Mouse (Mus musculus) heart, adult 11 months (tissue): Measurements from ENCODE around the gene Polr2f.

Source experiments
- DNase-seq: peaks from one replicate; pipeline ENCODE4 v3.0.0; 2022

Gene Polr2f

DNA sequence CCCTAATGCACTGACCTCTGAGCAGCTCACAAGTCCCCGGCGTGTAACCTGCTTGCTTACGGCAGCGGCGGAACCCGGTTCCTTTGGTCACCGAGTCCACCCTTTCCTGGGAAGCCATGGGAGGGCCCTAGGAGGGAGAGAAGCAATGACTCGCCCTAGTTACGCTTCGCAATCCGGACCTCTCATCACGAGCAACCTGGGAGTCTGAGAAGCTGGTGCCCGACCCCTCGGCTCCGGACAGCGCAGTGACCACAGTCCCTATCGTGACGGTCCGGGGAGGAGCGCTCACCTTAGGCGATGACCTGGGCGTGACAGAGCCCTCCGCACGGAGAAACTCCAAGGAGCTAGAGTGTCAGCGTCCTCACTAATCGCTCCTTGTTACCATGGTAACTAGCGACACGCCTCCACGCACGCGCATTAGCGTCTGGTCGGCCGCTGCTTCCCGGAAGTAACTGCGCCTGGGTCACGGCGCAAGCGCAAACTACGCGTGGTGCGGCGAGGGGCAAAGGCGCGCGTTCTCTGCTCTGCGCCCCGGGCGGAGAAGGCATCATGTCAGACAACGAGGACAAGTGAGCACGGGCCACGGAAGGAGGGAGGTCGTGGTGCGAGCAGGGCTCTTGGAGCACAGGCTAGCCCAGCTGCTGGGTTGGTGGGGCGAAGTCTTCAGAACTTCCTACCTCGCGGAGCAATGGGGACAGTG lies at the start of gene Polr2f, which contains the start of gene 1700088E04Rik:
Gene Polr2f, plus strand, starts transcription at position 144 of the 700 bp plus-strand sequence.
Gene 1700088E04Rik, minus strand, starts transcription at position 388 of the 700 bp plus-strand sequence.
- peak; percentile 100 for DNase-seq

DNA sequence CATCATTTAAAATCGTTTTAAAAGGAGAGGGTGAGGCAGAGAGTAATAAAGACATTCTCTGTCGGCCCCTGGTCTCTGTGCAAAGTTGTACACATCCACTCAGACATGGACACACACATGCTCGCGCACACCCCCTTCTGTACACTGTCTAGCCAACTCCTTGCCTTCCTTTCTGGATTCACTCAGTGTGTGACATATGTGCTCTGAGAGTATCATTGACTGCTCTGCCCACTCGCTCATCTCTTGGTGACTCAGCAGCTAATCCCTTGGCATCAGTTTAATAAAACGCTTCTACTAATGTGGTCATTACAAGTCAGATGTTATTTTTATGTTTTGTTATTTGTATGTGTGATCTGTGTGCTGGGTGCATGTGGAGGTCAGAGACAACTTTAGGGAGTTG lies 48.5 kb upstream of the Polr2f start:
- DNase-seq, result no peak

DNA sequence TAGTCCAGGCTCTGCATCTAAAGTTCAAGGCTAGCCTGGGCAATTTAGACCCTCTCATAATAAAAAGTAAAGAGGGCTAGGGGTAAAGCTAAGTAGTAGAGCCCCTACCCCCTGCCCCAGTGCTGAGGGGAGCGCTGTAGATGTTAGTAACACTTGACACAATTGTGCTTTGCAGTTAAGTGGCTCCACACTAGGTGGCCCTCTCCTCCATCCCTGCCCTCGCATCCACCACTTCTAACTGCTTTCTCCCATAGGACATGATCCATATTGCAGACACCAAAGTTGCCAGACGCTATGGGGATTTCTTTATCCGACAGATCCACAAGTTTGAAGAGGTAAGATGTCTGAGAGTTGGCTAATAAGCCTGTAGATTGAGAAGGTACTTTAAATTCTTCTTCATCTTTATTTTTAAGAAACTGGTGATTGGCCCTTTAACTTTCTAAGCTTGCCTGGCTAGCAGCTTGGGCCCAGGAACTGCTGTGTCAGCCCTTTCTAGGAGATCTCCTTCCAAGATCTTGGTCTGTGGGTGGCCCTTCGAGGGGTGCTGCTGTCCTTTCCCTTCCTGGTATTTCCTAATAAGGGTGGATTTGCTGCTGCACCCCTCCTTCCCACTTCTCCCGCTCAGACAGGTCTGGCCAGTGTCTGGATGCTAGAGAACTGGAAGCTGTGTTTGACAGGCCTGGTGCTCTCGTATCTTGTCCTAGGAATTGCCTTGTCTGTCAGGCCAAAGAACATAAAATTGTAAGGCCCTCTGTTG lies 47.5 kb upstream of the Polr2f start:
- no peak for DNase-seq

DNA sequence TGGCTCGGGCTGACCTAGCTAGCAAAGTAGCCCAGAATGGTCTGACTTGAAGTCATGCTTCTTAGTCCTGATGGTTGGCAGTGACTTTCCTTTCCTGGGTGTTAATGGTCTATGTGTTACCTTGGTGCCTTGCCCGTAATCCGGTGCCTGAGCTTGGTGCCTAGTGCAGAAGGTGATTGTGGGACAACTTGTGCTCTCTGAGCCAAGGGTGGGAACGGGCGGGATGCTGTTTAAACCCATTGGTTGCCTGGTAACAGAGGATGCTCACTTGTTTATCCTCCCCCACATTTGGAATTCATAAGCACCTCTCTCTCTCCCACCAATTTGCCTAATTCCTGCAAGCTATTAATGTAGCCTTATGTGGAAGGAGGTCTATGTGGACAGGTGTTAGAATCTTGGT lies 45.3 kb upstream of the Polr2f start:
- no peak for DNase-seq

DNA sequence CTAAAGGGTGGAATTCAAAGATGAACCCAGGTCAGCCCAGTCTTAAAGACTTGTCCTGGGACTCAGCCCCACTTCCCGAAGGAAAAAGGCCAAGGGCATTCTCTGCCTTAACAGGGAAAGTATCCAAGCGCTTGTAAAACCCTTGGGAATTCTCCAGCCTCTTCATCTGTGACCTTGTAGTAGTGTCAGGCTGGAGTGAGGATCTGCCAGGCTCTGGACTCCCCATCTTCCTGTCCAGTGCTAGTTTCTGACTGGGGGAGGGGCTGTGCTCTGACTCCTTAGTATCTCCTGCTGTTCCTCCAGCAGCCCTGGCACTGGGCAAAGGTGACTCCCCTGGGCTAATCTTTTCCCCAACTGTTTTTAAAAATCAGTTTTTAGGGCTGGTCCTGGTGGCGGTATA lies 44.3 kb upstream of the Polr2f start:
- peak; percentile 94 for DNase-seq

DNA sequence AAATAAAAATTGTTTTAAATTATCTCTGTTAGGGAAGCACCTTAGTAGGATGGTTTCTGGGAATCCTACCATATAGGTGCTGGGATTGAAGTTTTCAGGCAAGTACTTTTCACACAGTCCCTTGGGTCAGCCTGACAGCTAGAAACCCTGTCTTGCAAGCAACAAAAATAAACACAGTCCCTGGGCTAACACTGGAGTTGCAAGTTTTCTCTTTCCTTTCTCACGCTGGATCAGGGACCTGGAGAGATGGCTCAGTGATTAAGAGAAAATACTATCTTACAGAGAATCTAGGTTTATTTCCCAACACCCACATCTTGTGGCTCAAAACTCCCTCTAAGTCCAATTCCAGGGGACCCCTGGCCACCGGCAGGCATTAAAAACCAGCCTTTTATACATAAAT lies 43.7 kb upstream of the Polr2f start:
- no peak for DNase-seq

DNA sequence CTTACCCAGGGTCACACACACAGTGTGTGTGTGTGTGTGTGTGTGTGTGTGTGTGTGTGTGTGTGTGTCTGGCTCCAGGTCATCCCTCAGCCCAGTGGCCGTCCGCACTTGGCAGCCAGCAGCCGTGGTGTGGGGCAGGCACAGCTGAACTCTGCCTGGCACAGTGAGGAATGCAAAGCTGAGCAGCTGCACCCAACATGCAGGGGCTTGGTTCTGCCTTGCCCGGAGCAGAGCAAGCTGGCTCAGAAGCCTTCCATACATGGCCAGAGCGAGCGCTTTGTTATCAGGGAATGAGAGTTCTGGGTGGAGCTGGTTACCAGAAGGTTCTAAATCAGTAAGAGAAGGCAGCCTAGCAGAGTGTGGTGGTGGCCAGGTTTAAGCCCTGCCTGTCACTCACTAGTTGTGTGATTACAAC lies 43.2 kb upstream of the Polr2f start:
- DNase-seq, result peak; percentile 98

DNA sequence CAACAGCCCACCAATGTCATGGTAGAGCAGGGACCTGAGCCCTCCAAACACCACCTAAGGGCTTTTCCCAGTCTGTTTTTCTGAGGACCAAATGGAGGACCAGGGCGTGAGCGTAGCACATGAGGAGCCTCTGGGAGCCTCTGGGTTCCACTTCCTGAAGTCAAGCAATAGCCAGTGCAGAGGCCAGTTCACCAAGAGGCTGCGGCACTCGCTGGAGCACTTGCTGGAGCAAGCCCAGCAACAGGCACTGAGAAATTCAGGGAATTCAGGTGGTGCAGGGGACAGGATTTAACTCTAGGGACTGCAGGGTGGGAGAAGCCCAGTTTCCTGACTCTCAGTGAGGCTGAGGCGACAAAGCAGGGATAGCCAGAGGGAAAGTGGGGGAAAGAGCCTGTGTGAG lies 42.6 kb upstream of the Polr2f start:
- DNase-seq, result peak; percentile 92

DNA sequence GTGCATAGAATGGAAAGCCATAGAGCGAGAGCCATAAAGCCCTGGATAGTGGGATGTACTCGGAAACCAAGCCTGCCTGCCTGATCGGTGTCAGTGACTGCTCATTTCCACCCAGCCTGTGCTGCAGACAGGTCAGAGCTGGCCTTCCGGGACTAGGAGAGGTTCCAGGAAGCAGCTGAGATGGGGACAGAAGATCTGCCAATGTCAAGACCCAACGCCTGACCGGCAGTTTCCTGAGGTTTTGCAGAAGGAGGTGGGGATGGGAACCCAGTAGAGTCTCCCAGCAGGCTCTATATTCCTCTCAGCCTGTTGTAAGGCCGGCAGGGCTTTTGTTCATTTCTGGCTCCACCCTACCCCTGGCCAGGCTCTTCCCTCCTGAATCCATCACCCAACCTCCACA lies 41.9 kb upstream of the Polr2f start:
- DNase-seq, result peak; percentile 98

DNA sequence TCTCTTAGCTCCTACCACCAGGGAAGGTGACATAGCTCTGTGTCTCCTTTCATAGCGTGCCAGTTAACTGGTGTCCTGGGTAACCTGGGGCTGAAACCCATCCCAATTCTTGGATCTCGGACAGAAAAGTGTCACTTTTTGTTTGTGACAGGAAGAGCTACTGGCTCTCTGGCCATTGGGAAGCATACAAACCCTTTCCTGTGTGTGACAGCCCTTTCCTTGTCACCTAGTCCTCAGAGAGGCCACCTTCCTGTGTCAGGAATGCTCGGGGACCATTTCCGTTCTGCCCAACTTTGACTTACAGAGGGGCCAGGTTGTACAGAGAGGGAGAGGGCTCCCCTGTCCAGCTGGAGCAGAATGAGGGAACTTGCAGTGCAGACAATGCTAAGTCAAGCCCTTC lies 41.4 kb upstream of the Polr2f start:
- peak; percentile 95 for DNase-seq

DNA sequence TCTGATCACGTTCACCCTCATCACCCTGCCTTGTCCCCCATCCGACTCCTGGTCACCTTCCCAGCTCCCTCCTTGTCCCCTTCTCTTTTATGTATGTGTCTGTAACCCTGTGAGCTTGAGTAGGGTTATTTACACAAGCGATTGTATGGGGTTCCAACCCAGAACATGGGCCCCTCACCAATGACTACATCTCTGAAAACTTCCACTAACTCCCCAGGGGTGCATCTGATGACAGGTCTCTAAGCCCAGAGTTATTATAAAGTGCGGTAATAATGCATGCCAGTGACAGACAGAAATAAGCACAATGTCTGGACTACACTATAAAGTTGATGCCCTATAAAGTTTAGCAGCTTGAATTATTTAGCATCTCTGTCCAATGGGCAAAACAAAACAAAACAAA lies 40.4 kb upstream of the Polr2f start:
- no peak for DNase-seq

DNA sequence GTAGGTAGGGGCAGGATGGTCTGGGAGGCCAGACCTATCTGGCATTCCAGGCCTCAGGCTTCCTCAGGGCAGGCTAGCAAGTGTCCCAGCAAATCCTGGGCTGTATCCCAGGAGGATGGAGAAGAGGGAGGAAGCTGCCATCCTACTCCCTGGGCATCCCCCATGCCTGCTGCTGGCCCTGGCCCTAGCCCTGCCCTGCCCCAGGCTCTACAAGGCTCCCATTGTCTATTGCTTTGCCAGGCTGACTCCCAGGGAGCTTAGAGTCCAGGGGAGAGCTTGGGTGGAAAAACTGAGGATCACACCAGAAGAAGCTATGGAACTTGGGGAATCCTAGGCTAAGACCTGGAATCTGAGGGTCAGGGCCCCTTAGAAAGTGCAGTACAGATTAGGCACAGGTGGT lies 39.3 kb upstream of the Polr2f start:
- no peak for DNase-seq

DNA sequence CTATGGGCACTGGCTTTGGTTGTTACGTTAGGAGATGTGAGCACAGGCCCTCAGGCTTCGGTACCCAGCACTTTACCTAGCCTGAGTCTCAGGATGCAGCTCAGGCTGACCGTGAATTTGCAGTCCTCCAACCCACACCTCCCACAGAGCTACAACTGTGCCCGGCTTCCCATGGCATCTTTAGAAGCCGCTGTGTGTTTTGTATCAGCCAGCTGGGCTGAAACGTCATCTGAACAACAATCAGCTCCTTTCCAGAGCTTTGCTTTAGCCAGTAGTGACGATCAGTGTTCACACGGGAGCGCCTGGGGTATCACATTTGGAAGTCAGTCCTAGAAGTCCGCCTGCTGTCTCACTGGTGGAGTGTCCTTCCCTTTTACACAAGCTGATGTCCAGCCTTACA lies 37.5 kb upstream of the Polr2f start:
- DNase-seq, result no peak

DNA sequence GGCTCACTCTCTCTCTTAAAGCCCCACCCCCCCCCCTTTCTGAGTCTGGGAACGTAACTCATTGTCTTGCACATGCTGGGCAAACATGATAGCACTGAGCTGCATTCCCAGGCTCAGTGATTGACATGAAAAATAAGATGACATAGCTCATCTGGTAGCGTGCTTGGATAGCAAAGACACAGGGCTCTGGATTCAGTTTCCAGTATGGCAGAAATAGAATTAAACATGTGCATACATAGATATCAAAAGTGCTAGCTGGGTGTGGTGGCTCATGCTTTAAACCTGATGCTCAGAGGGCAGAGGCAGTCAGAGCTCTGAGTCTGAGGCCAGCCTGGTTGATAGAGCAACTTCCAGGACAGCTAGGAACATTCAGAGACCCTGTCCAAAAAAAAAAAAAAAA lies 35.0 kb upstream of the Polr2f start:
- DNase-seq, result no peak

DNA sequence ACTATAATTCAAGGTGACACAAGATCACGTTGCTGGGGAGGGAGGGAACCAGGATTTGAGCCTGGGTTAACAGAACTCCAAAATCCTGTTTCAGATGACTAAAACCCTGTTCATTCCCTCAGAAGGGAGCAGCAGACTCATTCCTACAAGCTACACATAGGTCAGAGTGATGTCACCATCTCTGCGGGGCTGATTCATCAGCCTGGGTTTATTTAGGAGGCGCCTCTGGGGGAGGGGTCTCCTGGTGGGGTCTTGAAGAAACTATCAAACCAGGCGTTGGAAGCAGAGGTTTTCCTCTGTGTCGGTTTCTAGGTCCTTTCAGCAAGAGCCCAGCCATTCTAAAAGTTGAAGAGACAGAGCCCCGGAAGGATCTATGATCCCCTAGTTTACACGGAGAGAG lies 32.8 kb upstream of the Polr2f start:
- no peak for DNase-seq

DNA sequence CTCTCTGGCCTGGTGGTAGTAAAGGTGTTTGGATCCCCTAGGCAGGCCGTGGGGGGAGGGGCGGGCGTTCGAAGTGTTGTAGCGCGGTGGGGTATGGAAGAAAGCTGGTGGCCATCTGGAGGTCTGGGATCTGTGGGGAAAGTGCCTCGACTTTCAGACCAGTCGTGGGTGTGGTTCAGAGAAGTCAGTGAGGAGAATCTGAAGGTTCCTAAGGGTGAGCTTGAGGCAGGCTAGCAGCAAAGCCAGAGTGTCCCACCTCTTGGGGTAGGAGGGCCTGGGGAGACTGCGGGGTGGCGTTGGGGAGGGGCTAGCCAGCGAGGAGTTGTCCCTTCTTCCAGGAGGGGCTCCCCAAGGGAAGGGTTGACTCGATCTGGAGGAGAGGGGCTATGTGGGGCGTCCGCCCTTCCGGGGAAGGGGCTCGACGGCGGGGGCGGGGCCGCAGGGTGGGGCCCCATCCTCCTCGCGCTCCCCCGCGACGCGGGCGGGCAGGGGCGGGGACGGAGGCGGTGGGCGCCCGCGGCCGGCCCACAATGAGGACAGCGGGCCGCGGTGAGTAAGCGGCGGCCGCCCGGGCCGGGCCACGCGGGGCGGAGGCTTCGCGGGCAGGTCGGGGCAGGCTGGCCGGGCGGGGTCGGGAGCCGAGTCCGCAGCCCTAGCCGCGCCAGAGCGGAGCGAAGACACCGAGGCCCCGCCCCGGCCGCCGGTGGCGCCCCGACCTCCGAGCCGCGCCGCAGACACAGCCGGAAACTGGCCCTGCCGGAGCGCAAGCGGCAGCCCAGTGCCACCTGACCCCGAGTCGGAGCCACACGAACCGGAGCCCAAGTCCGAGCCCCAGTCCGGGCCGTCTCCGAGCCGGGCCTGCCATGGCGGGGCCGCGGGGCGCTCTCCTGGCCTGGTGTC lies 32.1 kb upstream of the Polr2f start, which contains the start of gene Micall1:
Gene Micall1, plus strand, starts transcription at position 478 of the 900 bp plus-strand sequence.
- DNase-seq, result peak; percentile 98

DNA sequence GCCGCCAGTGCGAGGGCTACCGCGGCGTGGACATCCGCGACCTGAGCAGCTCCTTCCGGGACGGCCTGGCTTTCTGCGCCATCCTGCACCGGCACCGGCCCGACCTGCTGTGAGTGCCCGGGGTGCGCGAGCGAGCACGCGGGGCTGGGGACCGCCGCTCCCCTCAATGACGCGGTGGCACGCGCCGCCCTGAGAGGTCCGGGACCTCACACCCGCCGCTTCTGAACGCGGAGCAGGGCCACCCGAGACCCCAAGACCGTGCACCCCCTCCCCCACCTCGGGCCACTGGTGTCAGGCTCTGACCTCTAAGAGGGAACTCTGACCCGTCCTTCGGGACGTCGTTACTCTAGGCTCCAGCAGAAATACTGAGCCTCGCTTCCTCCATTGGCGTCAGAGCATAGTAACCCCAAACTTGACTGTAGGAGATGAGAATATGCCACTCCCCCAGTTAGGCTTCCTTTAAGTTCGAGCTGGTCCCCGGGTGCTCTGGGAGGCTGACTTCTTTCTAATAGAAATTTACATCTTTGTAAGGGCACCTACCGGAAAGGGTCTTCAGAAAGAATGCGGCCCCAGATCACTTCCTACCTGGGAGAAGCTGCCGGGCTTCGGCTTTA lies 31.4 kb upstream of the Polr2f start:
- peak; percentile 95 for DNase-seq

DNA sequence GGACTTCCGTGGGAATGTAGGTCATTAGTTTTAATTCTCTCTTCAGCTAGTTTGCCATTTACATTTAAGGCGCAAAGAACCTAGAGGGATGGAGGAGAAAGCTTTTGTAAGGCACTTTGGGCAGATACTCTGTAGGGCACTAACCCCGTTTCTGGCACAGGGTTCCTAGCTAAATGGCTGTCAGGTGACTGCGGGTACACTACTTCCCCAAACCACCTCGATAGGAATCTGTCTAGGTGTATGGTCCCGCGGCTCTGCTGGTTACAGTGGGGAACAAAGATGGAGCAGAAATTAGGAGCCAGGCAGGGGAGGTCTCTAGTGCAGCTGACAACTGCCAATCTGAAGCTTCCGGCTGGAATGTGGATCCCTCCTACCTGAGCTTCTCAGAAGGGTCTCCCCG lies 30.8 kb upstream of the Polr2f start:
- DNase-seq, result peak; percentile 85

DNA sequence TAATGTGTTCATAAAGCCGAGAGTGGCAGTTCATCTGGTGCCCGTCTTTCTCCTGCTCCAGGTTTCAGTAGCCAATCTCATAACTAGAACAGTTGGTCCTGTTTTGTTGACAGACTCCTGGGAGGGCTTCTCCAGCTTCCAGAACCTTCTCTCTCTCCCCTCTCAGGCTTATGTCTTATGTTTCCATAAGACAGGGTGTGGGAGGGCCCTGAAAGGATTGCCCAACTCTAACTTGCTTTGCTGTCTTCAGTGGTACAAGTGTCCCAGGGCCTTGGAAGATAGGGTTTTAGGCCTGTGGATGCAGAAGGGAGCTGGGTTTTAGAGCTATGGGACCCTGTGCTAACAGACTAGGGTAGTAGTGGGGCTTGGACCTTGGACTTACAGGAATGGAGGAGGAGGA lies 30.3 kb upstream of the Polr2f start:
- peak; percentile 89 for DNase-seq

DNA sequence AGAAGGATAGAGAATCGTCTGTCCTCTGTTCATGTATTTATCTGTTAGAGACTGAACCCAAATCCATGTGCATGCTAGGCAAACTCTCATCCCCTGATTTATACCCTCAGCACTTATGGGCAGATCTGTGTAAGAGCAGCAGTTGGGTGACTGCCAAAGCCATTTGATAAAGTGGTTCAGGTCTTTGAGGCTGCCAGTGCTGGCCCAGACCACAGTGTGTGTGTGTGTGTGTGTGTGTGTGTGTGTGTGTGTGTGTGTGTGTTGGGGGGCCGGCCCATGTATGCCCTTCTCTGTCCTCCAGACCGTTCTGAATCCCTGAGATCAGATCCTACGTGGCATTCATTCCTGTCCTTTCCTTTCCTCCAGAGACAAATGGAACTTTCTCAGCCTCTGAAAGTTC lies 29.0 kb upstream of the Polr2f start:
- peak; percentile 94 for DNase-seq

DNA sequence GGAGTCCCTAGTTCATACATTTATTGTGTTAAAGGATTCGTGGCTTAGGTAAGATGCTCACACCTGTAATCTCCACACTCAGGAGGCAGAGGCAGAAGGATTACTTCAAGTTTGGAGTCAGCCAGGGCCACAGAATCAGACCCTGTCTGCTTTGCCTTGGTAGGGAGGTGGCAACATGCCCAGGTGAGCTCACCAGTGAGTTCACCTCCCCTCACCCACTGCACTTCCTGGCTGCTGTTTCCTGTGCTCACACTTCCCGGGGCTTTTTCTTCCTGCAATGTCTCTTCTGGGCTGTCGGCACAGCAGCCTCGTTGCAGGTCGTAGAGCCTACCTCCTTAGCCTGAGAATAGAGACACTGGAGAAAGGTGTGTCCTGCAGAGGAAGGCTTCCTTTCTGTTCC lies 25.5 kb upstream of the Polr2f start:
- peak; percentile 91 for DNase-seq

DNA sequence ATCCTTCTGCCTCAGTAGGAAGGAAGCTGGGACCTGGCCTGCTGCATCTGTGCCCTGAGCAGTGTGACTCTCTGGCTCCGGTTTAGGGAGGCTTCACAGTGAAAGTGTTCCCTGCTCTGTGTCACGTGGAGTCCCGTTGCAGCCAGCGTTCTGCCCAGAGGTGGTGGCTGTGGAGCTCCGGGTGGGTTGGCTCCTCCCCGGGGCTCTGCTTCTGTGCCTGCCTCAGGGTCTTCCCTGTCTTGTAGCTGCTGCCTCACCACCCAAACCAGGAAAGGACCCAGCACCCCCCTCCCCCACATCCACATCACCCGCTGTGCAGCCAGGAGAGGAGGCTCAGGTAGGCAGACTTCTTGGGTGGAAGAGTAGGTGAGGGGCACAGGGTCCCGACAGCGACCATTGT lies 21.3 kb upstream of the Polr2f start:
- DNase-seq, result peak; percentile 94

DNA sequence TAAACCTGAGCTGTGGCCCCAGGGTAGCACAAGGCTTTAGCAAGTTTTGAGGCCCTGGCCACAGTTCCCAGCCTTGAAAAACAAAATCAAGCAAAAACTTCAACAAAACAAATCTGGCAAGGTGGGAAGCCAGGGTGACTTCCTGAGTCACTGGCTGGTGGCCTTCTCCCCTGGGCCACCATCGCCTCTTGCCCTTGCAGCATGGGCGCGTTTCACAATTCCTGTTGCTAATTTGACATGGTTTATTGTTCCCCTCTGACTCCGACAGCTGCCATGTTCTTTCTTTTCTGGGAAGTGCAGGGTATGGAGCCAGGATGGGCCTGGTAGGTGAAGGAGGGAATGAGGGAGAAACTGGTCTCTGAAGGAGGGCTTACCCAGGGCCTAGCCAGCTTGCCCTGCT lies 18.7 kb upstream of the Polr2f start:
- peak; percentile 89 for DNase-seq
